Mouse (Mus musculus) kidney, postnatal 0 days (tissue): Measurements from ENCODE around the gene Timp3. TPM values are rescaled to one million over a fixed set of nuclear protein-coding genes. Genes with fewer than 3 reads are reported as not detected.

Experiments
- ATAC-seq: fragments of 200-750 bp; cut with Nextera tagmentation; replicated peaks from 2 replicates; pipeline ENCODE4 v1.8.0; 2017; ENCODE audit warnings: low read depth, moderate number of reproducible peaks, moderate TSS enrichment, moderate library complexity; ENCODE audit not compliant: low FRiP score
- DNase-seq: peaks from one replicate; pipeline ENCODE4 v3.0.0-alpha.2; 2016; ENCODE audit warnings: low spot score
- H3K27ac ChIP-seq: fragments of 300-500 bp; sonication (generic); 2 replicates; pipeline ENCODE4 v1.5.1; 2014; ENCODE audit warnings: mild to moderate bottlenecking
- H3K27me3 ChIP-seq: fragments of 300-500 bp; sonication (generic); 2 replicates; pipeline ENCODE4 v1.6.1; 2014; ENCODE audit warnings: low read length, mixed read lengths; ENCODE audit not compliant: insufficient read depth
- H3K36me3 ChIP-seq: fragments of 300-500 bp; sonication (generic); 2 replicates; pipeline ENCODE4 v1.6.1; 2014; ENCODE audit warnings: low read length, mixed read lengths; ENCODE audit not compliant: insufficient read depth
- H3K4me1 ChIP-seq: fragments of 300-500 bp; sonication (generic); replicated peaks from 2 replicates; pipeline ENCODE4 v1.6.1; 2014; ENCODE audit warnings: antibody characterized with exemption, low read length, mixed read lengths; ENCODE audit not compliant: insufficient read depth
- H3K4me2 ChIP-seq: fragments of 300-500 bp; sonication (generic); 2 replicates; pipeline ENCODE4 v1.6.1; 2014; ENCODE audit warnings: mild to moderate bottlenecking, low read length, moderate library complexity, mixed read lengths
- H3K4me3 ChIP-seq: fragments of 300-500 bp; sonication (generic); replicated peaks from 2 replicates; pipeline ENCODE4 v1.5.1; 2014; ENCODE audit warnings: low read depth, low read length
- H3K9ac ChIP-seq: fragments of 300-500 bp; sonication (generic); 2 replicates; pipeline ENCODE4 v1.6.1; 2014; ENCODE audit warnings: low read depth, low read length
- H3K9me3 ChIP-seq: fragments of 300-500 bp; sonication (generic); replicated peaks from 2 replicates; pipeline ENCODE4 v1.6.1; 2016; ENCODE audit warnings: low read length, inconsistent platforms, mixed read lengths
- CTCF ChIP-seq: IDR thresholded peaks from 2 replicates; pipeline ENCODE4 v1.5.1; 2016; ENCODE audit warnings: antibody characterized with exemption, low read depth, mild to moderate bottlenecking, moderate library complexity
- WGBS: fragments of 180-500 bp; shearing (Covaris S2); extraction: QIAGEN DNeasy Blood & Tissue Kit; methylation state at CpG from one replicate; pipeline ENCODE4 v1.1.7; 2014; 5-methylcytosine and 5-hydroxymethylcytosine counted together
- polyA plus RNA-seq: library from polyadenylated mRNA; unstranded; fragments of >200 nt; fragmentation: Nextera tagmentation; extraction: Ambion mirVana; gene quantifications from 2 replicates; pipeline ENCODE4 v1.2.1, GENCODE M21; 2015

The Timp3 gene
- polyA plus RNA-seq, 1 experiment from 2014 or later, result 87.4 TPM

DNA sequence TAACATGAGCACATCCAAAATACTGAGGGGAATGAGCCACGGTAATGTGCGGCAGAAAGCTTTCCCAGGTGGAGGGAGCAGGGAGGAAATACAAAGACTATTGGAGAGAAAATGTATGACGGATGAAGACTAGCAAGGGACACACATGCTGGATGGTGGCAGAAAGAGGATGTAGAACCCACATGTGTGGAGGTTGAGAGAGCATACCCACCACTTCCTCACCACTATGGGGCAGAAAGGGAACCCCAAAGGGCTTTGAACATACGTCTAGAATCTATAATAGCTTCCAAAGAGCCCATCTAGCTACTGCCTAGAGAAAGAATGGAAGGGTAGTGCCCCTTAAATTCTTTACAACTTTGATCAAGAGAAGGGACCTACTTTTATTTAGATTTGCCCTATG lies 85.5 kb downstream of the Timp3 start:
- H3K4me1 ChIP-seq, result peaks cover 8% of the 10 kb centered on the region; the same call in 1 of the 2 replicates
- no peak overlapping the region for H3K4me2 ChIP-seq
- H3K27me3 ChIP-seq, result no peaks in the 10 kb centered on the region
- H3K9ac ChIP-seq, result no peak overlapping the region
- no peak for TF ChIP-seq CTCF
- no peaks in the 10 kb centered on the region for H3K9me3 ChIP-seq
- DNase-seq (no peak), ATAC-seq (no peak)
- H3K27ac ChIP-seq, result no peak overlapping the region
- WGBS, result 65% methylated on average over 4 of the region's 4 CpGs
- H3K4me3 ChIP-seq, result no peak overlapping the region
- no peaks in the 10 kb centered on the region for H3K36me3 ChIP-seq

DNA sequence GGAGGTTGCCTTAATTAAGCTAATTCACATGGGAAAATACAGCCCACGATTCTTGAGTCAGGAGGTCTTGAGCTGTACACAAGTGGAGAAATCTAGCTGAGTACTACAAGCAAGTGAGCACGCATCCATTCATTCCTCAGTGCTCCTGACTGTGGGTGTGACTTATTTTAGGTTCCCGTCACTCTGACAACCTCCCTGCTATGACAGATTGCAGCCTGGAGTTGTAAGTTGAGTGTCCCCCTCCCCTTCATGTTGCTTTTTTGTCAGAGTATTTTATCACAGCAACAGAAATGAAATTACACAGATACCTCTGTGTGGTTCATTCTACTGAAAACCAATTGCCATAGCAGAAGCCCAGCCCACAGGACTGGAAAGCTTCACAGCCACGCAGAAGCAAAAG lies 86.1 kb downstream of the Timp3 start:
- no peaks in the 10 kb centered on the region for H3K27me3 ChIP-seq
- H3K4me2 ChIP-seq, result no peak overlapping the region
- TF ChIP-seq CTCF, result no peak
- no peaks in the 10 kb centered on the region for H3K36me3 ChIP-seq
- H3K9ac ChIP-seq, result no peak overlapping the region
- H3K4me1 ChIP-seq, result peaks cover 8% of the 10 kb centered on the region; the same call in 1 of the 2 replicates
- H3K9me3 ChIP-seq, result no peaks in the 10 kb centered on the region
- no peak overlapping the region for H3K27ac ChIP-seq
- ATAC-seq, result no peak
- 71% methylated on average over 4 of the region's 4 CpGs for WGBS
- H3K4me3 ChIP-seq, result no peak overlapping the region
- DNase-seq, result no peak

GRCm38 (mm10) chr10:86387821-86388440 lies 87.8 kb downstream of the Timp3 start:
- WGBS, result 64% methylated on average over 5 of the region's 5 CpGs
- H3K27me3 ChIP-seq, result no peaks in the 10 kb centered on the region
- no peaks in the 10 kb centered on the region for H3K36me3 ChIP-seq
- ATAC-seq (no peak; the same call in 1 of the 2 replicates), DNase-seq (no peak)
- no peak overlapping the region for H3K9ac ChIP-seq
- no peaks in the 10 kb centered on the region for H3K9me3 ChIP-seq
- no peak overlapping the region for H3K4me3 ChIP-seq
- H3K27ac ChIP-seq, result no peak overlapping the region
- no peak overlapping the region for H3K4me2 ChIP-seq
- peaks cover 8% of the 10 kb centered on the region; the same call in 1 of the 2 replicates for H3K4me1 ChIP-seq
- TF ChIP-seq CTCF, result no peak

DNA sequence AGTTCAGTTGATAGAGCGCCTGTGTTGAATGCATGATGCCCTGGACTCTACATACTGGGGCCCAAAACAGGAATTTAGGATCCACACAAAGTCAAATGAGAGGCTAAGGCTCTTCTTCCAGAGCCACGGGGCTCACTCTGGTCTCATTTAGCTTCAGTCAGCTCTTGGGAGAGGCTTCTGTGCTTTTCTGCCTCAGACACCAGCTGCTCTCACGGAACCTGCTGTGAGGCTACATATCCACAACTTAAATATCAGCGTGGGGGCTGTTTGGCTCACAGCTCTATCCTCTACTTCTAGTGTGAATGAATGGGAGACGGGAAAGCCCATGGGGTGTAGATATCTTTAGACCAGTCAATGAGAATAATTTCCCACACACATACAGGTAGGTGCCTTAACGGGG lies 88.6 kb downstream of the Timp3 start:
- 85% methylated on average over 6 of the region's 6 CpGs for WGBS
- no peak for TF ChIP-seq CTCF

DNA sequence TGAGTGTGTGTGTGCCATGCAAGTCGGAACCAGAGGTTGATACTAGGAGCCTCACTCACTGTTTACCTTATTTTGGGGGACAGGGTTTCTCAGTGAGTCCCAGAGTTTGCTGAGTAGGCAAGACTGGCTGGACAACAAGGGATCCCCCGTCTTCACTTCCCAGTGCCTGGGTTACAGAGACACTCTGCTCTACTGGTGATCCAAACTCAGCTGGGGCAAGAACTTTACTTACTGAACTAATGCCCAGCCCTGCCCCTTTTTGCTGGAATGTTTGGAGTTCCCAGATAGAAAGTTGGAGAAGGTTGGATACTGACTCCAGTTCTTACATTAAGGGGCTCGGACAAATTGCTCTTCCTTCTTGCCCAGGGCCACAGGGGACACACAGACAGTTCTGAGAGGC lies 89.2 kb downstream of the Timp3 start:
- H3K27ac ChIP-seq, result no peak overlapping the region
- peaks cover 8% of the 10 kb centered on the region; the same call in 1 of the 2 replicates for H3K4me1 ChIP-seq
- no peaks in the 10 kb centered on the region for H3K9me3 ChIP-seq
- WGBS, result 88% methylated on average over 3 of the region's 3 CpGs
- H3K36me3 ChIP-seq, result no peaks in the 10 kb centered on the region
- H3K4me2 ChIP-seq, result no peak overlapping the region
- no peaks in the 10 kb centered on the region for H3K27me3 ChIP-seq
- no peak overlapping the region for H3K4me3 ChIP-seq
- ATAC-seq (no peak), DNase-seq (no peak)
- H3K9ac ChIP-seq, result no peak overlapping the region
- TF ChIP-seq CTCF, result no peak

More for the DNA sequence above, 88.6 kb downstream of the Timp3 start:
- H3K27ac ChIP-seq, result no peak overlapping the region
- ATAC-seq (no peak), DNase-seq (no peak)
- H3K9me3 ChIP-seq, result no peaks in the 10 kb centered on the region
- no peak overlapping the region for H3K9ac ChIP-seq
- H3K4me3 ChIP-seq, result no peak overlapping the region
- H3K36me3 ChIP-seq, result no peaks in the 10 kb centered on the region
- H3K4me2 ChIP-seq, result no peak overlapping the region
- H3K4me1 ChIP-seq, result peaks cover 8% of the 10 kb centered on the region; the same call in 1 of the 2 replicates
- H3K27me3 ChIP-seq, result no peaks in the 10 kb centered on the region

- ATAC-seq (no peak), DNase-seq (no peak)
- Histone ChIP-seq H3K9me3 (no peaks in the 10 kb centered on the region), H3K27ac (no peak overlapping the region), H3K36me3 (no peaks in the 10 kb centered on the region), H3K4me2 (no peak overlapping the region), H3K9ac (no peak overlapping the region), H3K4me3 (no peak overlapping the region), H3K27me3 (no peaks in the 10 kb centered on the region), H3K4me1 (peaks cover 8% of the 10 kb centered on the region; the same call in 1 of the 2 replicates)
- TF ChIP-seq CTCF, result no peak
- WGBS, result 74% methylated on average over 2 of the region's 2 CpGs
These were observed 89.7 kb downstream of the Timp3 start for GRCm38 (mm10) chr10:86389913-86390312.

GRCm38 (mm10) chr10:86392399-86392798 lies 92.2 kb downstream of the Timp3 start:
- WGBS, result 88% methylated on average over 3 of the region's 3 CpGs
- ATAC-seq (no peak), DNase-seq (no peak)
- H3K9me3 ChIP-seq, result no peaks in the 10 kb centered on the region
- H3K4me3 ChIP-seq, result no peak overlapping the region
- H3K4me1 ChIP-seq, result peaks cover 8% of the 10 kb centered on the region; the same call in 1 of the 2 replicates
- no peak for TF ChIP-seq CTCF
- H3K9ac ChIP-seq, result no peak overlapping the region
- no peak overlapping the region for H3K4me2 ChIP-seq
- H3K27me3 ChIP-seq, result no peaks in the 10 kb centered on the region
- H3K27ac ChIP-seq, result no peak overlapping the region
- no peaks in the 10 kb centered on the region for H3K36me3 ChIP-seq
